Mouse (Mus musculus) cerebellum, postnatal 36 days (tissue): ENCODE results near the gene Aurkb.

Experiments used
- DNase-seq, 2 experiments: peaks; one replicate each; pipeline ENCODE4 v3.0.0; 2021 to 2022; ENCODE audit warnings: mixed read lengths in 2 of 2

Gene Aurkb

DNA sequence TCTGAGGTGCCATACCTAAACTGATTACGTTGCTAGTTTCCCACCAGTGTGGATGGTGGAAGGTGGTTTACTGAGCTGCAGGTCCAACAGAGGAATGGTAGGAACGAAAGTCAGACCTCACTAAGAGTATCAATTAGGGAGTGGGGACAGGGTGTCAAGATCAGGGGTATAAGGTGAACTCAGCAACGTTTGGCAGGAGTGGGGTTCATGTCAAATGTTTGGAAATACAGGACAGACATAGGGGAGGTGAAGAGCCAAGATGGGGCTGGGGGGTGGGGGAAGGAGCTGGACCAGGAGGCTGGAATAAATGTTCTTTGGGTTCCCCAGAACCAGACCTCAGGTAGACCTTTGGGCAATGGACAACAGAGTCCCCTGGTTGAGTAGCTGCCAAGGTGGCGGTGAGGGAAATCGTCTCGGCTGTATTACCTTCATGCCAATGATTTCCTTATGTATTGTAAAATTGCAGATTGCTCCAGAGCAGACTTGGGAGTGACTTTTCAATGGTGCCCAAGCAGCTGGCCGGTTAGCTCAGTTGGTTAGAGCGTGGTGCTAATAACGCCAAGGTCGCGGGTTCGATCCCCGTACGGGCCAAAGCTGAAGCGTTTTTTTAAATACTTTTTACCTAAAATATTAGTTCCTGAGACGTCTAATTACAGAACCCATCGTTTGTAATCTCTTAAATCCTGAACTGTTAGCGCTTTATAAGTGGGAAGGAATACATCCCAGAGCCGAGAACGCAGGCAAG is 8.8 kb upstream of the Aurkb start:
- peak; percentile 87 to 97 for DNase-seq

DNA sequence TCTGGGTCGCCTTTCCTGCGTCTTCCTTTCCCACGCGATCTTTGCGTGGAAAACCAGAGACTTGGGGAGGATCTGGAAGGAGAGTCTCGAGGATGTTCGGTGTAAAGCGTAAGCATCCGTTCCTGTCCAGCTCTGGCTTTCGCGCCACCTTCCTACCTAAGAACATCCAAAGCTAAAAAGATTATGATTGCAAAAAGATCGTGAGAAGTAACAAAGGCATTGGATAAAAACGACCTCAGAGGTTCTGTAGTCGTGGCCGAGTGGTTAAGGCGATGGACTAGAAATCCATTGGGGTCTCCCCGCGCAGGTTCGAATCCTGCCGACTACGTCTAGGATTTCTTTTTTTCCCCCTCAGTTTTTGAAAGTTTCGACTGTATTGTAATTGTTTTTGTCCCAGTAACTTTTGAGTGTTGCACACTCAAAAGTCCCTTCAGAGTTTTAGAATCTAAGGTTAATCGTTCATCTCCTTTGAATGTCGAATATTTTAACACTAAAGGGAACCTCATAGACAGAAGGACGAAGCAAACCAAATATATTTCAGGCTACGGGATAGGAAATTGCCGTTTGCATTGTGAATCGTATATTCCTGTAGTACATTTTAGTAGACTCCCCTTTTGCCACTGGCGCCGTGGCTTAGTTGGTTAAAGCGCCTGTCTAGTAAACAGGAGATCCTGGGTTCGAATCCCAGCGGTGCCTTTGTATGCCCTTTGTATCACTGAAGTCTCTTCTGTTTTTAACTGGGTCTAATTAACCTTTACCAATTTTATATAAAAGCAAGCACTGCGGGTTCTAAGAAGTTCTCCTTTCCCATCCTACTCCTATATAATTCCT is 8.0 kb upstream of the Aurkb start:
- DNase-seq: peak; percentile 81 to 94

DNA sequence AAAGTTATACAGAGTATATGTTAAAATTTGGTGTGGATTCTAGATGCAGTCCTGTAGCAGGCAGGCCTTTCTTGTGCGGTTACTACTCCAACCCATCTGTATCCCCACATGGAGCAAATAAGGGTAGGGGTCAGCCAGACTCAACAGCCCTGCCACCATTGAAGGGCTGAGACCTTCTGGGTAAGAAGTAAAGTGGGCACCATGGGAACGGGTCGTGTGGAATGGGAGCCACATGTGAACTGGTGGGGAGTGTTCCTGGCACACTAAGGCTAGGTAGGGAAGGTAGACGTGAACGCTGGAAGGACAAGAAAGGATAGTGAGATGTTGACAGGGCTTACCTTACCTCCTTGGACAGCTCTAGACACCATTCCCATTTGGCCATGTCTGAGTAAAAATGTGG is 7.3 kb upstream of the Aurkb start:
- DNase-seq: no peak

- no peak for DNase-seq
Observed at GRCm38 (mm10) chr11:69046395-69046774, 938 bp downstream of the Aurkb start.

DNA sequence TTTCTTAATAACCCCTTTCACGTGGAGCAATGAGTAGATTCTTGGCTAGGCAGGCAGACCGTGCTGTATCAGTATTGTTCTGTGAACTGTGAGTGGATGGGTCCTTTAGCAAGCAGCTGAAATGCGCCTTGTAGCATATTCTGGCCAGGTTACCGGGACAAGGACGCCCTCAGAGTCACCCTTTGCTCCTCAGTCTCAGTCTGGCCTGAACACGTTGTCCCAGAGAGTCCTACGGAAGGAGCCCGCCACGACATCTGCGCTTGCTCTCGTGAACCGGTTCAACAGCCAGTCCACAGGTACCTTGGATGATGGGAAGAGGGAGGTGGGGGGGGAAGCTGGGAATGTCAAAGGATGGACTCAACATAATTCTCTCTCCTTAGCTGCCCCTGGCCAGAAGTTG is 2.1 kb downstream of the Aurkb start:
- DNase-seq: no peak

DNA sequence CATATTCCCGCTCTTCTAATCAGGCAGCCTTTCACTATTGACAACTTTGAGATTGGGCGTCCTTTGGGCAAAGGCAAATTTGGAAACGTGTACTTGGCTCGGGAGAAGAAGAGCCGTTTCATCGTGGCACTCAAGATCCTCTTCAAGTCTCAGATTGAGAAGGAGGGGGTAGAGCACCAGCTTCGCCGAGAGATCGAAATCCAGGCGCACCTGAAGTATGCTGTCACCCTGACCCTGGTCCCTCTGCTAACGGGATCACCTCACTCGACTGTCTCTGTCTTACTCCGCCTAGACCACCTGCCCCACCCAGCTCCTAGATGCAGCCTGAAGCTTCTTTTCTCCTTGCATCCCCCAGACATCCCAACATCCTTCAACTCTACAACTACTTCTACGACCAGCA is 2.7 kb downstream of the Aurkb start:
- DNase-seq: no peak

DNA sequence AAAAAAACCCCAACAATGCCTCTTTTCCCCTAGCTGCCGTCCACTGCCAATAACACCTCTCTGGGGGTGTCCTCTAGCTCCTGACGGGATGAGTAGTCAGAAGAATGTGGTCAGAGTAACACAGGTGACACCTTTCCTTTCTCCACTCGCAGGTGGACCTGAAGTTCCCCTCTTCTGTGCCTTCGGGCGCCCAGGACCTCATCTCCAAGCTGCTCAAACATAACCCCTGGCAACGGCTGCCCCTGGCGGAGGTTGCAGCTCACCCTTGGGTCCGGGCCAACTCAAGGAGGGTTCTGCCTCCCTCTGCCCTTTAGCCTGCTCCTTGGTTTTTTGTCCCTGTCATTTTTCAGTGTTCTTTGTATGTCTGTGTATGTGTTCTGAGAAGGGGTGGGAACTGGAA is 5.3 kb downstream of the Aurkb start:
- DNase-seq: no peak

GRCm38 (mm10) chr11:69051771-69052170 is 6.3 kb downstream of the Aurkb start:
- DNase-seq: no peak

GRCm38 (mm10) chr11:69052824-69053421 is 7.5 kb downstream of the Aurkb start:
- no peak for DNase-seq

GRCm38 (mm10) chr11:69053848-69054247 is 8.4 kb downstream of the Aurkb start:
- no peak for DNase-seq

- no peak for DNase-seq
Observed at GRCm38 (mm10) chr11:69058265-69058664, 12.8 kb downstream of the Aurkb start.

- DNase-seq: peak; percentile 13 to 34
Observed at GRCm38 (mm10) chr11:69058729-69059356, 13.4 kb downstream of the Aurkb start.

DNA sequence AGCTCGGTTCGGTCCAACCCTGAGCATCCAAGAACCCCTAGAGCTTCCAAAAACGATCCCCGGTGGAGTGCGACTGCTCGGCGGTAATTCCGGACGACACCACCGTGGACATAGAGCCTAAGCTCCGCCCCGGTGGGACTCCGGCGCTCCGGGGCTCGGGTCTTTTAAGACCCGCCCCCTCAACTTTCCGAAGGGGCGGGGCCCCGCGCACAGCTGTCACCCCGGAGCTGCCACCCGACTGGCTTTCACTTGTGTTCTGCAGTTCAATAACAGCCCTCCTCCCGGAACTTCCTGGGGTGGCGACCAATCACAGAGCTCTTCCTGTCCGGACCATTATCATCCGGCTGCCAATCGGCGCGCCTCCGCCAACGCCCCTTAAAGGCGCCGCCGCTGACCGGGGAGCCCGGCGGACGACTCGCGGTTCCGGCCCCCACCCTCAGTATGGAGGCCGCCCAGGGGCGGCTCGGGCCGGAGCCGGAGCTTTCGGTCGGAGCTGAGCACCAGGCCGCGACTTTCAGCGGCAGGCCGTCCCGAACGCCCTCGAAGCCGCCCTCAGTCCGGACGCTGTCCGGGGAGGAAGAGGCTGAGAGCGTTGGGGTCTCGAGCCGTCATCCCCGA is 14.0 kb downstream of the Aurkb start, which contains the start of gene Borcs6:
Gene Borcs6 (plus strand): TSS at position 361 of the 618 bp plus-strand sequence.
- peak; percentile 92 to 95 for DNase-seq

- peak in 1 of 2 experiments; percentile 60 for DNase-seq
Observed at GRCm38 (mm10) chr11:69059975-69060411, 14.5 kb downstream of the Aurkb start.

DNA sequence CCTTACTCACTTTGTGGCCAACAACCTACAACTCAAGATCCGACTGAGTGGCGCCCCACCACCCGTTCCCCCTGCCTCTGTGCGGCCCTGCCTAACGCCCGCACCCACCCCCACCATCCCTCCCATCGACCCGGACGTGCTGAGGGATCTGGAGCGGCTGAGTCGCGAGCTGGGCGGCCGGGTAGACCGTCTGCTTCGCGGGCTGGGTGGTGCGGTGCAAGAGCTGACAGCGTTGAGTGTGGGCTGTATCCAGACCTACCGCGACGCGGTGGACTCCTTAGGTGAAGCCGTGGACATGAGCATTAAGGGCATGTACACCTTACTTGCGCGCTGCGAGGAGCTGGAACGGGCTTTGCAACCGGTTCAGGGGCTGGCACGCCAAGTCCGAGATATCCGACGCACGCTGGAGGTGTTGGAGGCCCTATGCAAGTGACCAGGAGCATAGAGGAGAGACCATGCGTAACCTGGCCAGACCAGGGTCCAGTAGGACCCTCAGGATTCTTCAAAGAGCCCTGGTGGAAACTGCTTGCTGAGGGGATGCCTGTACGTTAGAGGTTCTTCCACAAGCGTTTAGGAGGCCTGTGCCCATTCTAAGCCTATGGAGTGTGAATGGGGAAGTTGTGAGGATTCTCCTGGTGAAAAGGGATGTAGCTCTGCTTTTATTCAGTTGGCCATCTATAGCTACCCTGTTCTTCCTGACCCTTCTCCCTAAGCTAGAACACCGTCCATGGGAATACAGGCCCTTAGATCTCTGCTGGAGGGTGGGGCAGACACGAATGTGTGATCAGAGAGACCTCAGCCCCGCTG is 15.2 kb downstream of the Aurkb start:
- peak in 1 of 2 experiments; percentile 43 for DNase-seq

DNA sequence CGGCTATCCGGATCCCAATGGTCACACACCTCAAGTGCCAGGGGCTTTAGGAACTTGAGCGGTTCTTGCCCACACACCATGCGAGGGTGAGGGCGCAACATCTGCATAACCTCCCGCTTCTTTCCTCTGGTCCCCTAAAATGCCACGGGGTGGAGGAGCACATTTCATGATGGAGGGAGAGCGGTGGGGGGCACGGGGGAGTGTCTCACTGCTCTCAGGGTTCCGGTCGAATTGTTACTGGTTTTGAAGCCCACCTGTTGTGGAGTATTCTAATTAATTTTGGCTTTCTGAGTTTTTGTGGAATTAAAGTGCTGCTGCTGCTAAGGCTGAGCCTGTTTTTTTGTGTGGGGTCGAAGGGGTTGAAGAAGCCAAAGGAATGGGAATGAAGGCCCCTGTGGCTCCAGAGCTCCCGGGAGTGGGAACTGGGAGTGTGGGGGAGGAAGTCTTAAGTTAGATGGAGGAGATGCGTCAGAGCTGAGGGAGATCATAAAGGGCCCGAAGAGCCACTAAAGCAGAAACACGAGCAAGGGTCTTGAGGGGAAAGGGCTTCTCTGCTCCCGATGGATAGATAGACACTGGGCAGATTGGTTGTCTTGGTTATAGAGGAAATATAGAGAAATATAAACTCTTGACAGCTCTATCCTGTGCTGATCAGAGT is 15.9 kb downstream of the Aurkb start:
- DNase-seq: peak in 1 of 2 experiments; percentile 31

GRCm38 (mm10) chr11:69062194-69062760 is 16.8 kb downstream of the Aurkb start:
- peak; percentile 78 to 86 for DNase-seq

GRCm38 (mm10) chr11:69062761-69063224 is 17.3 kb downstream of the Aurkb start:
- DNase-seq: peak; percentile 91 to 99

DNA sequence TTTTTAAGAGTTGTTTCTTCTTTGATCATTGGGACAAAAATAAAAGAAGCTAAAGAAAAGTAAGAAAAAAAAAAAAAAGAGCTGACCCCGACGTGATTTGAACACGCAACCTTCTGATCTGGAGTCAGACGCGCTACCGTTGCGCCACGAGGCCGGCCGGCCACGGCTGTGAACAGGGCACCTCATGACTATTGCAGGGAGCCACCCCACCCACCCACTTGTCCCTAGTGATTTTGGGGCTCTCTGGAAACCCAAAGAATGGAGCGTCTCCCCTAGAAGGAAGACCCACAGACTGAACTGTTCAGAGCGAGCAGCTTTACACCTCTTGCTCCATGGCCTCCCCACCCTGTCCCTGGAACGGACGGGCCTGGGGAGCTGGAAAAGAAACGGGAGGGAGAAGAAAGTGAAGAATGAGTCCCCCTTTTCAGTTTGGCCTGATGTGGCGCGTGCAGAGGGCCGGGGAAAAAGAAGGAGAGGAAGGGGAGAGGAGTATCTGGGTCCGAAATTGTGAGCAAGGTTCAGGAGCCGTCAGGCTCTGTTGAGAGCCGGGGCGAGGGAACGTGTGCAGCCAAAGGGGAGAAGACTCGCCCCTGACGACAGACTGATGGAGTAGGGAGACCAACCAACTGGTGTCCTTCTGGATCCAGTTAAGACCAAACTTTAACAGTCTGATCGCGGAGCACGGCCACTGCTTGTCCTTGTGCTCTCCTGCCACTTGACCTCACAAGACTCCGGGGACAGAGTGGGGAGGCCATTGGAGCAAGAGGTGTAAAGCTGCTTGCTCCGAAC is 18.2 kb downstream of the Aurkb start:
- peak; percentile 78 to 82 for DNase-seq
